In genomic region chr15:95550011-95550410, GRCm38 (mm10) we compare ENCODE assay signal across 24 mouse cellular contexts. TPM values are rescaled to one million over a fixed set of nuclear protein-coding genes. Genes with fewer than 3 reads are reported as not detected.
A peak's percentile ranks its signal among the peaks of the same experiment; 100 is the strongest.
DNase-seq lines count a peak whose midpoint lies in the region; ATAC-seq and TF ChIP-seq lines count a peak whose summit lies in the region.
"Had no signal": no experiment of that assay in that cellular context is flagged by ENCODE, and none has a peak within 500 bp of the region (broad histone marks: within the 10 kb centered on the region; RNA-seq: fewer than 3 reads in every experiment).

No protein-coding gene starts in this region.

- no peaks in the 10 kb centered on the region for H3K27me3 ChIP-seq in kidney, adult 2 months (replicated peaks; ENCODE audit: control insufficient read depth, insufficient read depth, low read length)
- H3K27me3 ChIP-seq in midbrain, embryonic 11.5 days (ENCODE audit: control insufficient read depth, insufficient read depth, low read length): no peaks in the 10 kb centered on the region
- H3K27me3 ChIP-seq in midbrain, embryonic 10.5 days (ENCODE audit: low read depth, poor library complexity, severe bottlenecking): no peaks in the 10 kb centered on the region
- no peaks in the 10 kb centered on the region for H3K27me3 ChIP-seq in intestine, embryonic 15.5 days (replicated peaks)
- H3K27me3 ChIP-seq: embryonic facial prominence, embryonic 13.5 days; embryonic facial prominence, embryonic 15.5 days; forebrain, embryonic 12.5 days; forebrain, embryonic 15.5 days; Patski had no signal

- no peak for TF ChIP-seq CTCF in kidney, adult 2 months (conservative IDR thresholded peaks at IDR 0.05; ENCODE audit: insufficient read depth, insufficient read length, low read depth, low read length)
- TF ChIP-seq CTCF in brain, embryonic 14.5 days (IDR thresholded peaks at IDR 0.05; ENCODE audit: borderline replicate concordance, extremely low read depth, insufficient read depth, insufficient read length): no peak

- no peak for ATAC-seq in midbrain, embryonic 11.5 days (ENCODE audit: low FRiP score)
- no peak for ATAC-seq in intestine, embryonic 15.5 days
- ATAC-seq: activated CD4-positive, CD25-positive, alpha-beta regulatory T cell, adult 4 months; forebrain, embryonic 15.5 days; Patski had no signal

- no peak overlapping the region for H3K4me2 ChIP-seq in midbrain, embryonic 11.5 days
- no peak overlapping the region for H3K4me2 ChIP-seq in intestine, embryonic 15.5 days (replicated peaks)
- H3K4me2 ChIP-seq: embryonic facial prominence, embryonic 13.5 days; embryonic facial prominence, embryonic 15.5 days; forebrain, embryonic 12.5 days; forebrain, embryonic 15.5 days had no signal

- H3K9me3 ChIP-seq in midbrain, embryonic 11.5 days (ENCODE audit: control insufficient read depth, low read length): no peaks in the 10 kb centered on the region
- no peaks in the 10 kb centered on the region for H3K9me3 ChIP-seq in midbrain, embryonic 10.5 days (replicated peaks)
- no peaks in the 10 kb centered on the region for H3K9me3 ChIP-seq in intestine, embryonic 15.5 days
- H3K9me3 ChIP-seq: embryonic facial prominence, embryonic 13.5 days; embryonic facial prominence, embryonic 15.5 days; forebrain, embryonic 10.5 days; forebrain, embryonic 12.5 days; forebrain, embryonic 15.5 days had no signal

- H3K9ac ChIP-seq in midbrain, embryonic 11.5 days (ENCODE audit: low read length): no peak overlapping the region
- no peak overlapping the region for H3K9ac ChIP-seq in intestine, embryonic 15.5 days
- H3K9ac ChIP-seq: embryonic facial prominence, embryonic 13.5 days; embryonic facial prominence, embryonic 15.5 days; forebrain, embryonic 12.5 days; forebrain, embryonic 15.5 days had no signal

- H3K4me3 ChIP-seq in kidney, adult 2 months (ENCODE audit: insufficient read depth, low read depth, low read length): no peak overlapping the region
- no peak overlapping the region for H3K4me3 ChIP-seq in midbrain, embryonic 11.5 days (ENCODE audit: low read depth, low read length)
- no peak overlapping the region for H3K4me3 ChIP-seq in midbrain, embryonic 10.5 days
- no peak overlapping the region for H3K4me3 ChIP-seq in intestine, embryonic 15.5 days (replicated peaks)
- H3K4me3 ChIP-seq: embryonic facial prominence, embryonic 13.5 days; embryonic facial prominence, embryonic 15.5 days; erythroblast, embryonic 14.5 days; forebrain, embryonic 10.5 days; forebrain, embryonic 12.5 days; forebrain, embryonic 15.5 days had no signal

- H3K4me1 ChIP-seq in kidney, adult 2 months (ENCODE audit: control insufficient read depth, insufficient read depth, low read length): no peaks in the 10 kb centered on the region
- no peaks in the 10 kb centered on the region for H3K4me1 ChIP-seq in midbrain, embryonic 11.5 days (ENCODE audit: control insufficient read depth, insufficient read depth, low read length)
- H3K4me1 ChIP-seq in midbrain, embryonic 10.5 days: no peaks in the 10 kb centered on the region
- no peaks in the 10 kb centered on the region for H3K4me1 ChIP-seq in intestine, embryonic 15.5 days (replicated peaks)
- H3K4me1 ChIP-seq: embryonic facial prominence, embryonic 13.5 days; embryonic facial prominence, embryonic 15.5 days; forebrain, embryonic 10.5 days; forebrain, embryonic 12.5 days; forebrain, embryonic 15.5 days had no signal

- no peak overlapping the region for H3K27ac ChIP-seq in kidney, adult 2 months (ENCODE audit: insufficient read depth, low read depth, low read length)
- no peak overlapping the region for H3K27ac ChIP-seq in midbrain, embryonic 11.5 days (ENCODE audit: low read depth, low read length)
- no peak overlapping the region for H3K27ac ChIP-seq in midbrain, embryonic 10.5 days (replicated peaks)
- H3K27ac ChIP-seq in intestine, embryonic 15.5 days: no peak overlapping the region
- H3K27ac ChIP-seq: embryonic facial prominence, embryonic 13.5 days; embryonic facial prominence, embryonic 15.5 days; forebrain, embryonic 10.5 days; forebrain, embryonic 12.5 days; forebrain, embryonic 15.5 days had no signal

- H3K36me3 ChIP-seq in kidney, adult 2 months (ENCODE audit: control insufficient read depth, insufficient read depth, low read length): no peaks in the 10 kb centered on the region
- H3K36me3 ChIP-seq in midbrain, embryonic 11.5 days (ENCODE audit: control insufficient read depth, insufficient read depth, low read length): no peaks in the 10 kb centered on the region
- no peaks in the 10 kb centered on the region for H3K36me3 ChIP-seq in midbrain, embryonic 10.5 days
- H3K36me3 ChIP-seq in intestine, embryonic 15.5 days: no peaks in the 10 kb centered on the region
- H3K36me3 ChIP-seq: embryonic facial prominence, embryonic 13.5 days; embryonic facial prominence, embryonic 15.5 days; forebrain, embryonic 10.5 days; forebrain, embryonic 12.5 days; forebrain, embryonic 15.5 days had no signal

- TF ChIP-seq POLR2A in kidney, adult 2 months (IDR thresholded peaks at IDR 0.05; ENCODE audit: low read depth, low read length): no peak
- no peak for TF ChIP-seq POLR2A in brain, embryonic 14.5 days (IDR thresholded peaks at IDR 0.05; ENCODE audit: borderline replicate concordance, extremely low read depth, insufficient read depth, insufficient read length, poor library complexity, severe bottlenecking)

- 67% methylated on average over 5 of the region's 5 CpGs for WGBS in kidney, adult 2 months
- WGBS in midbrain, embryonic 11.5 days: 91% methylated on average over 5 of the region's 5 CpGs
- 91% methylated on average over 5 of the region's 5 CpGs for WGBS in midbrain, embryonic 10.5 days
- WGBS in intestine, embryonic 15.5 days: 81% methylated on average over 5 of the region's 5 CpGs

- DNase-seq in kidney, adult 2 months: peak; percentile 3
- no peak for DNase-seq in kidney, postnatal 4 days
- peak; percentile 45 for DNase-seq in midbrain, embryonic 11.5 days (ENCODE audit: low spot score, missing footprints)
- DNase-seq in midbrain, embryonic 10.5 days (ENCODE audit: low spot score): no peak
- peak; percentile 65 for DNase-seq in brain, embryonic 14.5 days (ENCODE audit: low read depth)
- DNase-seq: adrenal gland, adult 8-10 months; adrenal gland, postnatal 14 days; adrenal gland, postnatal 36 days; cerebellum, adult 11 months; cerebellum, adult 18-20 months; cerebellum, adult 8-10 months; cerebellum, adult 9-11 months; cerebellum, postnatal 14 days; cerebellum, postnatal 36 days; embryo, embryonic 11 days had no signal

RNA-seq across cellular contexts. Expression of gene Nell2, which starts 21.7 kb away (rescaled TPM):
- 0.14 TPM in 2 replicates for polyA plus RNA-seq in kidney, adult 2 months (2012; rRNA removed)
- 81.0 and 84.3 TPM in 2 replicates for polyA plus RNA-seq in midbrain, embryonic 11.5 days (2014; fragmentation: Nextera tagmentation; extraction: Ambion mirVana)
- 50.7 and 67.0 TPM in 2 replicates for polyA plus RNA-seq in midbrain, embryonic 10.5 days (2016; fragmentation: Nextera tagmentation; extraction: Ambion mirVana)
- polyA plus RNA-seq in brain, embryonic 14.5 days (2012; rRNA removed): 125 and 168 TPM in 2 replicates
- 11.8 and 13.7 TPM in 2 replicates for polyA plus RNA-seq in intestine, embryonic 15.5 days (2015; fragmentation: Nextera tagmentation; extraction: Ambion mirVana)
- polyA plus RNA-seq: activated CD4-positive, CD25-positive, alpha-beta regulatory T cell, adult 4 months; erythroblast, embryonic 14.5 days had no signal

Comparison
In these comparisons a context has a peak if more than half of its experiments do, and no peak if none do; other contexts are left out.
1. DNase-seq: peak in kidney, adult 2 months (single experiment), midbrain, embryonic 11.5 days (single experiment) and brain, embryonic 14.5 days (single experiment); none in kidney, postnatal 4 days (0 of 2) and midbrain, embryonic 10.5 days (single experiment).
2. RNA of gene Nell2, which starts 21.7 kb away (polyA plus RNA-seq): 125 to 168 TPM in brain, embryonic 14.5 days, 81.0 to 84.3 TPM in midbrain, embryonic 11.5 days, 50.7 to 67.0 TPM in midbrain, embryonic 10.5 days and 11.8 to 13.7 TPM in intestine, embryonic 15.5 days; 0.14 TPM in kidney, adult 2 months; every median in the first group is over 10 times any median in the second.